Mouse (Mus musculus): ENCODE measurements at regions not wholly inside any gene's neighbourhood (a gene's known extent, or its start where the extent isn't known, plus 50 kb on each side); places are given as distances from the start of the nearest gene placed in this dataset.

GRCm38 (mm10) chr3:141051685-141052084 is 160.5 kb downstream of the Pdha2 start:
- DNase-seq (ENCODE audit: low spot score) = no peak

GRCm38 (mm10) chr3:141014262-141014547 is 197.9 kb downstream of the Pdha2 start:
- DNase-seq (ENCODE audit: low spot score) = no peak

GRCm38 (mm10) chr3:141013521-141014261 is 198.5 kb downstream of the Pdha2 start:
- DNase-seq (ENCODE audit: low spot score) = no peak

DNA sequence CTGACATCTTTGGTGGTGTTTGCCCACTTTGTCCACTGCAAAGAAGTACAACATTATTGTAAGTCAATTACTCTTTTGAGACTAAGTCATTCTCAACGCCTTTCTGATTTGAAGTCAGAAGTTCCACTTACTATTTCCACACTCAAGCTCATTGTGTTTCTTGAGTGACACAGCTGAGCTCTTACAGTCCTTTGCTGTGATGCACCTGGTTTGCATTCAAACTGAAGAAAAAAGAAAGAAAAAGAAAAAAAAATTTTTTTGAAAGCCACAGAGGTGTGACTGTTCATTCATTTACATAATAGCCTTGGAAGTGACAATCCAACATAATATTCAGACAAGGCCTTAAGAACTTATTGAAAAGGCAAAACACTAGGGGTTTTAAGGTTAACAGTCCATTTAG is 199.2 kb downstream of the Pdha2 start:
- DNase-seq (ENCODE audit: low spot score) = no peak

- no peak for DNase-seq (ENCODE audit: low spot score)
Observed at GRCm38 (mm10) chr3:141008792-141009191, 203.4 kb downstream of the Pdha2 start.

GRCm38 (mm10) chr3:141005885-141006284 is 206.3 kb downstream of the Pdha2 start:
- no peak for DNase-seq (ENCODE audit: low spot score)

GRCm38 (mm10) chr3:141003561-141003960 is 208.6 kb downstream of the Pdha2 start:
- no peak for DNase-seq (ENCODE audit: low spot score)

- DNase-seq (ENCODE audit: low spot score) = no peak
Observed at GRCm38 (mm10) chr3:140988247-140988646, 223.9 kb downstream of the Pdha2 start.

GRCm38 (mm10) chr3:140973519-140973918 is 238.6 kb downstream of the Pdha2 start:
- DNase-seq (ENCODE audit: low spot score) = no peak

GRCm38 (mm10) chr3:140969892-140970880 is 242.0 kb downstream of the Pdha2 start:
- no peak for DNase-seq (ENCODE audit: low spot score)

DNA sequence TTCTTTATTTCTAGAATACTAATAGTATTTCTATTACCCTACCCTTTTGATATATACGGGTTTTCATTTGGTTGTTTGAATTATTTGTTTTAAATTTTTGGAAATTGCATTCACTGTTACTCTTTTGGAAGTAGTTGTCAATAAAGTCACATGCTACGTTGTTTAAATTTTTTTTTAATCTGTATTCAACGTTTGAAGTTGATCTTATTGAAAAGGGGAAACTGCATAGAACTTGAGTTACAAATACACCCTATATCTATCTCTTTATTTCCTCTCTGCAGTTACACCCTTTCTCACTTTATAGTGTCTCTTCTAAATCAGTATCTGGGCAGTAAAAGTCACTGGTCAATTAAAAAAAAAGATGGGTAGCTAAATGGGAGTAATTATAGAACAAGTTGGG is 243.6 kb downstream of the Pdha2 start:
- no peak for DNase-seq (ENCODE audit: low spot score)

GRCm38 (mm10) chr3:140957666-140958065 is 254.5 kb downstream of the Pdha2 start:
- no peak for DNase-seq (ENCODE audit: low spot score)

DNA sequence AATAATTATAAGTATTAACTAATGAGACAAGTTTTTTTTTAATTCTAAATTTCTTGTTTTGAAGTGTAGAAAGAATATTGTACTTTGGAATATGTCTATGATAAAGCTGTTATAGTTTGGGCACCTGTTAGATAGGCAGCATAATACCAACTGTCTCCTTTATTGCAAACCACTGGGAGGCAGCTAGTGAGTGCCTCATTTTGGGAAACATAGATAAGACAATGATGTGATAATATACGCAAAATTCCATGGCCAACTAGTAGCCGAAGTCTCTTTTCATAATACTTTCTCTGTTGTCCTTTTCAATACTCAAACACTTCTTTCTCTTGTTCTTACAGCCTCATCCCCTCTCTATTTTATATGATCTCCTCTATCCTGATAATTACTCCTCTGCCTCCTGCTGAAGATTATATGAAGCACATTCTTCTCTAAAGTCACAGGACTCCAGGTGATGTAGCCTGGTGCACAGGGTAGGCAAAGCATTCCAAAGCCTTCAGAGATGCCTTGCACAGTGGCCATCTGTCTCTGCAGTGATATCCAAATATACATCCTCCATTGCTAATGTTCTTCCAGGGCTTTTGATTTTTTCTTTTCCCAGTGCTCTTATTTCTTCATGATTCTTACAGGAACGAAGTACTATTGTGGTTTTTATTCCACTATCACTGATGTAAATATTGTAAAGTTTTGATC is 259.9 kb downstream of the Pdha2 start:
- DNase-seq (ENCODE audit: low spot score) = no peak

GRCm38 (mm10) chr3:140951024-140951423 is 261.1 kb downstream of the Pdha2 start:
- no peak for DNase-seq (ENCODE audit: low spot score)

DNA sequence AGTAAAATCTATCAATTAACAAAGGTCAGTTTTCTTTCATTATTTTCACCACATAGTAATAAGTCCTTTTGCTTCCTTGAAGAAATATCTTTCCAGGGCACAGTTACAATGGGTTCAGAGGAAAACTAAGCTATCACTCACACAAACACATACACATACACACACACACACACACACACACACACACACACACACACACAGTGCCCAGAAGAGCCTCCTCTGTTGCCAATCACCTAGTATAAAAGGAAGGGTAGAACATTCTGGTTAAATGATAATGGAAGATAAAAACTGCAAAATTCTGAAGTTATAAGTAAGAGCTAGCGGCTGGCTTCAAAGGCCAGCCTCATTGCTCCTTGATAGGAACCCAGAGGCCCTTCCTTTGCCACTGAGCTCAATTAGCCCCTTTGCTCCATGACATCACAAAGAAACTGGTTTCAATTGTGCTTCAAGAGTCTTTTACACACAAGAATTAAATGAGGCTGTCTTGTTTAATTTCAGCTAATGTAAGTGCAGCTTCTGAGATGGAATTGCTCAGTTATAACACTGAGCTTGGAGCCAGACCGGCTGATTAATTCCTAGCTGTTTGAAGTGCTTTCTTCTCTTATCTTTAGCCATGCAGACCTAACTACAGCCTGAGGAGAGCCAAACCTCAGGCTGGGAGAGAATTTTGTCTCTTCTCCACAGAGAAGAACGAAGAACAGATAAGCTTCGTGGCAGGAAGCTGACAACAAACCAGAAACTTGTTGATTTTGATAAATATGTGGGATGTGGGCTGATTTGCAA is 262.1 kb downstream of the Pdha2 start:
- no peak for DNase-seq (ENCODE audit: low spot score)

DNA sequence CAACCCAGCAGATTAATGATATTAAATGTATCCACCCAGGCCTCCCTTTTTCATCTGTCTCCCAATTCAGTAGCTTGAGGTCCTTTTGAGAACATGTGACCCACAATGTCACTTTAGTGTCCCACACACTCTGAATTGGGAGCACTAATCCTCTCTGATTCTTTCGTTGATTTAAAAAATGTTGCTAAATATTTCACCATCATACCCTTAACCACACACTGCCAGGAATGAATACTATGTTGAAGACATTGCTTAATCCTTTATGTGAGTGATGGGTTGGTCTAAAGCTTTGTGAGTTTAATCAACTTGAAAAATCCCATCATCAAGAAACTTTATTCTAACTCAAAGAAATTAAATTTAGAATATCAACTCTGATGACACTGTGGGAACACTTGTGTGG is 269.7 kb downstream of the Pdha2 start:
- DNase-seq (ENCODE audit: low spot score) = no peak

GRCm38 (mm10) chr3:140941898-140942297 is 270.3 kb downstream of the Pdha2 start:
- DNase-seq (ENCODE audit: low spot score) = no peak

GRCm38 (mm10) chr3:140941316-140941715 is 270.8 kb downstream of the Pdha2 start:
- no peak for DNase-seq (ENCODE audit: low spot score)

DNA sequence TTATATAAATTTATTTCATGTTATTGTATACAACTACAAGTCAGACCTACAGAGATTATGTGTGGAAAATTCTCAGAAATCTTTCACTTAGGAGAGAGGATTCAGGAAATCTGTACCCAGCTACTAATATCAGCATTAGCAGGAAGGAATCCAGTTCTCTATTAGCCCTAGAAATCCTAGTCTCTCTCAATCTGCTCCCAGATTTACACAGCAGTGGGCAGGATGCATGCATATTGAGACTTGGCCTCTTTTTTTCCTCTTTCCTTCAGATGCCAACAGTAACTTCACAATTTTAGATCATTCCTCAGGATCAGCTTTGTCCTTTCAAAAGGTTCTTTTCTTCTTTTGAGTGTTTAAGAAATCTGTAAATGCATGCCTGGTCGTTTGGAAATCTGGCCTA is 279.0 kb downstream of the Pdha2 start:
- DNase-seq (ENCODE audit: low spot score) = no peak

GRCm38 (mm10) chr3:140926689-140927088 is 285.5 kb downstream of the Pdha2 start:
- DNase-seq (ENCODE audit: low spot score) = no peak

- no peak for DNase-seq (ENCODE audit: low spot score)
Observed at GRCm38 (mm10) chr3:140876201-140876895, 335.8 kb downstream of the Pdha2 start.

All from layer of hippocampus, adult 9-10 months (tissue).